Mouse (Mus musculus) gastrocnemius, postnatal 4 days (tissue): Measurements from ENCODE around the gene Wdsub1. TPM values are rescaled to one million over a fixed set of nuclear protein-coding genes. Genes with fewer than 3 reads are reported as not detected.

ENCODE experiments used
- DNase-seq, 2 experiments: peaks; one replicate each; pipeline ENCODE4 v3.0.0; 2021 to 2022; ENCODE audit warnings: low spot score in 2 of 2, mixed read lengths in 2 of 2
- total RNA-seq, 2 experiments: library from RNA; stranded (reverse); gene quantifications; 2 replicates each; pipeline ENCODE4 v1.2.3; 2021

Gene Wdsub1
- total RNA-seq, 2 experiments from 2014 or later, result 24.3 to 25.3 TPM

- DNase-seq, result no peak
Observed at GRCm38 (mm10) chr2:59806038-59806437, 76.4 kb downstream of the Wdsub1 start.

GRCm38 (mm10) chr2:59805595-59805994 is 76.8 kb downstream of the Wdsub1 start:
- no peak for DNase-seq

- DNase-seq, result no peak
Observed at GRCm38 (mm10) chr2:59802722-59803387, 79.5 kb downstream of the Wdsub1 start.
